Mouse (Mus musculus): ENCODE data around the gene Mbtd1. TPM values are rescaled to one million over a fixed set of nuclear protein-coding genes. Genes with fewer than 3 reads are reported as not detected.
"Not testable (repeated sequence)": the region's sequence is repeated elsewhere in the genome, so short reads cannot be mapped to it uniquely, and the experiment has no call there.

The Mbtd1 gene
- polyA plus RNA-seq, 1 experiment from 2014 or later: 40.3 TPM

- Histone ChIP-seq H3K4me1 (peaks cover 27% of the 10 kb centered on the region), H3K9ac (peak overlapping the region; percentile 96), H3K36me3 (peaks cover 10% of the 10 kb centered on the region), H3K27me3 (no peaks in the 10 kb centered on the region), H3K4me3 (peak overlapping the region; percentile 96), H3K27ac (peak overlapping the region; percentile 93; the same call in 1 of the 2 replicates), H3K9me3 (no peaks in the 10 kb centered on the region), H3K4me2 (replicated peaks) (peak overlapping the region; percentile 91)
- WGBS: 2% methylated on average over 4 of the region's 4 CpGs
- no peak for ATAC-seq (ENCODE audit: low FRiP score, low read depth)
These were observed 1.4 kb downstream of the Mbtd1 start for GRCm38 (mm10) chr11:93887080-93887447.

- Histone ChIP-seq H3K4me1 (no peaks in the 10 kb centered on the region), H3K9ac (no peak overlapping the region), H3K36me3 (peaks cover 27% of the 10 kb centered on the region), H3K4me2 (replicated peaks) (no peak overlapping the region), H3K4me3 (no peak overlapping the region), H3K9me3 (no peaks in the 10 kb centered on the region), H3K27ac (no peak overlapping the region), H3K27me3 (no peaks in the 10 kb centered on the region)
- no peak for ATAC-seq (ENCODE audit: low FRiP score, low read depth)
- WGBS: 81% methylated on average over 3 of the region's 3 CpGs
These were observed 12.1 kb downstream of the Mbtd1 start for GRCm38 (mm10) chr11:93897732-93898131.

- Histone ChIP-seq H3K36me3 (peaks cover 65% of the 10 kb centered on the region), H3K4me3 (no peak overlapping the region), H3K27me3 (no peaks in the 10 kb centered on the region), H3K4me2 (replicated peaks) (no peak overlapping the region), H3K27ac (no peak overlapping the region), H3K4me1 (no peaks in the 10 kb centered on the region), H3K9me3 (no peaks in the 10 kb centered on the region), H3K9ac (no peak overlapping the region)
- no peak for ATAC-seq (ENCODE audit: low FRiP score, low read depth)
- 90% methylated on average over 4 of the region's 4 CpGs for WGBS
These were observed 21.2 kb downstream of the Mbtd1 start for GRCm38 (mm10) chr11:93906834-93907233.

GRCm38 (mm10) chr11:93907839-93908238, 22.2 kb downstream of the Mbtd1 start:
- Histone ChIP-seq H3K4me3 (no peak overlapping the region), H3K27me3 (no peaks in the 10 kb centered on the region), H3K27ac (no peak overlapping the region), H3K9ac (no peak overlapping the region), H3K36me3 (peaks cover 65% of the 10 kb centered on the region), H3K4me1 (no peaks in the 10 kb centered on the region), H3K4me2 (replicated peaks) (no peak overlapping the region), H3K9me3 (no peaks in the 10 kb centered on the region)
- WGBS: 87% methylated on average over 3 of the region's 3 CpGs
- ATAC-seq (ENCODE audit: low FRiP score, low read depth): no peak

GRCm38 (mm10) chr11:93908829-93909228, 23.2 kb downstream of the Mbtd1 start:
- no peak overlapping the region for H3K4me3 ChIP-seq
- ATAC-seq (ENCODE audit: low FRiP score, low read depth): no peak
- WGBS: 90% methylated on average over 9 of the region's 9 CpGs
- no peak overlapping the region for H3K4me2 ChIP-seq (replicated peaks)
- H3K4me1 ChIP-seq: no peaks in the 10 kb centered on the region
- H3K36me3 ChIP-seq: peaks cover 70% of the 10 kb centered on the region
- H3K27me3 ChIP-seq: no peaks in the 10 kb centered on the region
- H3K9ac ChIP-seq: no peak overlapping the region
- no peak overlapping the region for H3K27ac ChIP-seq
- no peaks in the 10 kb centered on the region for H3K9me3 ChIP-seq

GRCm38 (mm10) chr11:93911603-93912002, 26.0 kb downstream of the Mbtd1 start:
- ATAC-seq (ENCODE audit: low FRiP score, low read depth): no peak
- 83% methylated on average over 3 of the region's 3 CpGs for WGBS
- H3K4me1 ChIP-seq: no peaks in the 10 kb centered on the region
- H3K9ac ChIP-seq: no peak overlapping the region
- H3K27me3 ChIP-seq: no peaks in the 10 kb centered on the region
- H3K9me3 ChIP-seq: no peaks in the 10 kb centered on the region
- no peak overlapping the region for H3K4me3 ChIP-seq
- H3K4me2 ChIP-seq (replicated peaks): no peak overlapping the region
- peaks cover 70% of the 10 kb centered on the region for H3K36me3 ChIP-seq
- H3K27ac ChIP-seq: no peak overlapping the region

GRCm38 (mm10) chr11:93915019-93915418, 29.4 kb downstream of the Mbtd1 start:
- not testable (repeated sequence) for H3K4me2 ChIP-seq (replicated peaks); H3K9me3 ChIP-seq; H3K27me3 ChIP-seq; H3K4me1 ChIP-seq; H3K4me3 ChIP-seq; H3K9ac ChIP-seq; ATAC-seq (ENCODE audit: low FRiP score, low read depth); H3K27ac ChIP-seq
- WGBS: 96% methylated on average over 2 of the region's 2 CpGs
- peaks cover 63% of the 10 kb centered on the region for H3K36me3 ChIP-seq

- no peak overlapping the region for H3K4me3 ChIP-seq
- no peaks in the 10 kb centered on the region for H3K4me1 ChIP-seq
- no peak overlapping the region for H3K4me2 ChIP-seq (replicated peaks)
- peaks cover 88% of the 10 kb centered on the region for H3K36me3 ChIP-seq
- H3K27ac ChIP-seq: no peak overlapping the region
- ATAC-seq (ENCODE audit: low FRiP score, low read depth): no peak
- H3K27me3 ChIP-seq: no peaks in the 10 kb centered on the region
- H3K9me3 ChIP-seq: no peaks in the 10 kb centered on the region
- no peak overlapping the region for H3K9ac ChIP-seq
These were observed 43.5 kb downstream of the Mbtd1 start for GRCm38 (mm10) chr11:93929106-93929505.

- WGBS: 83% methylated on average over 2 of the region's 2 CpGs
- Histone ChIP-seq H3K27ac (no peak overlapping the region), H3K36me3 (peaks cover 58% of the 10 kb centered on the region), H3K9me3 (no peaks in the 10 kb centered on the region), H3K4me1 (peaks cover 3% of the 10 kb centered on the region; the same call in 1 of the 2 replicates), H3K4me2 (replicated peaks) (no peak overlapping the region), H3K27me3 (no peaks in the 10 kb centered on the region), H3K9ac (no peak overlapping the region), H3K4me3 (no peak overlapping the region)
- ATAC-seq (ENCODE audit: low FRiP score, low read depth): no peak
These were observed 55.3 kb downstream of the Mbtd1 start for GRCm38 (mm10) chr11:93940906-93941305.

GRCm38 (mm10) chr11:93944986-93945385, 59.3 kb downstream of the Mbtd1 start:
- ATAC-seq (ENCODE audit: low FRiP score, low read depth): no peak
- Histone ChIP-seq H3K9me3 (no peaks in the 10 kb centered on the region), H3K4me3 (no peak overlapping the region), H3K36me3 (peaks cover 49% of the 10 kb centered on the region), H3K9ac (no peak overlapping the region), H3K27ac (no peak overlapping the region), H3K27me3 (no peaks in the 10 kb centered on the region), H3K4me2 (replicated peaks) (no peak overlapping the region), H3K4me1 (peaks cover 3% of the 10 kb centered on the region; the same call in 1 of the 2 replicates)
- WGBS: 39% methylated on average over 3 of the region's 3 CpGs

GRCm38 (mm10) chr11:93948887-93949567, 63.4 kb downstream of the Mbtd1 start:
- no peaks in the 10 kb centered on the region for H3K9me3 ChIP-seq
- no peak overlapping the region for H3K4me2 ChIP-seq (replicated peaks)
- no peak overlapping the region for H3K9ac ChIP-seq
- H3K27me3 ChIP-seq: no peaks in the 10 kb centered on the region
- H3K27ac ChIP-seq: no peak overlapping the region
- WGBS: 90% methylated on average over 9 of the region's 9 CpGs
- ATAC-seq (ENCODE audit: low FRiP score, low read depth): no peak
- no peak overlapping the region for H3K4me3 ChIP-seq
- peaks cover 20% of the 10 kb centered on the region for H3K4me1 ChIP-seq
- H3K36me3 ChIP-seq: peaks cover 61% of the 10 kb centered on the region

GRCm38 (mm10) chr11:93950045-93950444, 64.4 kb downstream of the Mbtd1 start:
- no peak overlapping the region for H3K4me3 ChIP-seq
- 97% methylated on average over 1 of the region's 1 CpGs for WGBS
- no peak overlapping the region for H3K9ac ChIP-seq
- H3K27ac ChIP-seq: no peak overlapping the region
- no peaks in the 10 kb centered on the region for H3K27me3 ChIP-seq
- peaks cover 62% of the 10 kb centered on the region for H3K36me3 ChIP-seq
- peaks cover 27% of the 10 kb centered on the region for H3K4me1 ChIP-seq
- no peak overlapping the region for H3K4me2 ChIP-seq (replicated peaks)
- H3K9me3 ChIP-seq: no peaks in the 10 kb centered on the region
- no peak for ATAC-seq (ENCODE audit: low FRiP score, low read depth)

- Histone ChIP-seq H3K27me3 (no peaks in the 10 kb centered on the region), H3K4me2 (replicated peaks) (no peak overlapping the region), H3K4me1 (peaks cover 34% of the 10 kb centered on the region), H3K9me3 (no peaks in the 10 kb centered on the region), H3K4me3 (no peak overlapping the region), H3K36me3 (peaks cover 60% of the 10 kb centered on the region), H3K27ac (no peak overlapping the region), H3K9ac (no peak overlapping the region)
- 77% methylated on average over 5 of the region's 5 CpGs for WGBS
- no peak for ATAC-seq (ENCODE audit: low FRiP score, low read depth)
These were observed 66.7 kb downstream of the Mbtd1 start for GRCm38 (mm10) chr11:93952376-93952775.

Data from limb, embryonic 13.5 days (tissue).